In the genomic region with DNA sequence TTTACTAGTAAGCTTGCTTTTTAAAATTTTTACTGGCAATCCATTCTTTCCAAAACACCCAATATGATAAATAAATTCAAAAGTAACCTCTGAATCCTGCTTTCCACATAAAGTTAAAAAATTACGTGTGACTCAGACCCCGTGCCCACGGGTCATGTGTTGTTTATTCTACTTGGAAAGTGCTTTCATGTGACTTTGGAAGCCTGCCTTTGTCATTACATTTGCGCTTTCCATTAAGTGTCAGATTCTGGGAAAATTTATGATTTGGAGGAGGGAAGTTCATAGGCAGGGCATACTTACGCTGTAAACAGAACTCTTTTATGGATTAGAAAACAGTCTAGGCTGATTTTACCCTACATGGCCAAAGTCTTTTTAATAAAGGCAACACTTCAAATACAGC, we compare ENCODE assay signal across 25 mouse cellular contexts.
DNase-seq lines count a peak whose midpoint lies in the region; ATAC-seq and TF ChIP-seq lines count a peak whose summit lies in the region.
"Had no signal": no experiment of that assay in that cellular context is flagged by ENCODE, and none has a peak within 500 bp of the region (broad histone marks: within the 10 kb centered on the region; RNA-seq: fewer than 3 reads in every experiment).

No protein-coding gene starts in this region.

- TF ChIP-seq POLR2A in lung, adult 2 months (IDR thresholded peaks at IDR 0.05; ENCODE audit: borderline replicate concordance, extremely low read depth, low read depth, low read length): no peak

- 0 out of 2 replicates have a peak, but pooled peaks cover 3% of the 10 kb centered on the region for H3K4me1 ChIP-seq in kidney, embryonic 16.5 days (ENCODE audit: insufficient read depth, low read length)
- H3K4me1 ChIP-seq in lung, adult 2 months (ENCODE audit: control insufficient read depth, insufficient read depth, low read length): no peaks in the 10 kb centered on the region
- H3K4me1 ChIP-seq: forebrain, embryonic 10.5 days; heart, embryonic 13.5 days; limb, embryonic 12.5 days had no signal

- H3K4me3 ChIP-seq in kidney, embryonic 16.5 days (ENCODE audit: low read length): no peak overlapping the region
- no peak overlapping the region for H3K4me3 ChIP-seq in lung, adult 2 months (replicated peaks; ENCODE audit: extremely low read depth, low read depth, low read length)
- H3K4me3 ChIP-seq: forebrain, embryonic 10.5 days; heart, adult 2 months; heart, embryonic 13.5 days; limb, embryonic 12.5 days had no signal

- peak; percentile 17 for DNase-seq in kidney, postnatal 10 days
- DNase-seq in lung, postnatal 10 days: peak; percentile 17
- no peak for DNase-seq in lung, adult 2 months
- peak; percentile 8 to 18 for DNase-seq in kidney, postnatal 4 days
- DNase-seq in retina, embryonic 14.5 days (ENCODE audit: low spot score): no peak
- DNase-seq in MN1 (ENCODE audit: low spot score): no peak
- DNase-seq: adrenal gland, postnatal 25 days; cerebellum, adult 8-10 months; cerebellum, postnatal 36 days; gastrocnemius, postnatal 25 days; heart, adult 2 months; heart, postnatal 14 days; layer of hippocampus, postnatal 36 days; liver, postnatal 0 days; right cerebral cortex, adult 18-20 months; right cerebral cortex, postnatal 4 days; thymus, postnatal 25 days had no signal

- no peak for TF ChIP-seq CTCF in lung, adult 2 months (IDR thresholded peaks at IDR 0.05; ENCODE audit: insufficient read depth, low read length)

- no peak; the same call in 1 of the 2 replicates for ATAC-seq in kidney, embryonic 16.5 days (ENCODE audit: low FRiP score, low TSS enrichment)
- ATAC-seq: hindbrain, postnatal 0 days; intestine, embryonic 16.5 days; liver, postnatal 0 days; midbrain, embryonic 16.5 days had no signal

- no peak overlapping the region for H3K27ac ChIP-seq in kidney, embryonic 16.5 days (ENCODE audit: low read length)
- H3K27ac ChIP-seq: forebrain, embryonic 10.5 days; heart, adult 2 months; heart, embryonic 13.5 days; hindbrain, postnatal 0 days; limb, embryonic 12.5 days had no signal

- no peak overlapping the region for H3K9ac ChIP-seq in kidney, embryonic 16.5 days (replicated peaks; ENCODE audit: low read length)
- H3K9ac ChIP-seq: heart, embryonic 13.5 days; limb, embryonic 12.5 days; liver, postnatal 0 days had no signal

- H3K9me3 ChIP-seq in kidney, embryonic 16.5 days (ENCODE audit: low read length): no peaks in the 10 kb centered on the region
- H3K9me3 ChIP-seq: forebrain, embryonic 10.5 days; heart, embryonic 13.5 days; limb, embryonic 12.5 days had no signal

- no peaks in the 10 kb centered on the region for H3K36me3 ChIP-seq in kidney, embryonic 16.5 days (ENCODE audit: insufficient read depth, low read length)
- H3K36me3 ChIP-seq: forebrain, embryonic 10.5 days; heart, embryonic 13.5 days; limb, embryonic 12.5 days had no signal

- no peaks in the 10 kb centered on the region for H3K27me3 ChIP-seq in kidney, embryonic 16.5 days (ENCODE audit: insufficient read depth, low read length)
- H3K27me3 ChIP-seq: heart, embryonic 13.5 days; limb, embryonic 12.5 days had no signal

- 18% methylated on average over 5 of the region's 5 CpGs for WGBS in kidney, embryonic 16.5 days
- 47% methylated on average over 5 of the region's 5 CpGs for WGBS in lung, adult 2 months

- no peak overlapping the region for H3K4me2 ChIP-seq in kidney, embryonic 16.5 days (replicated peaks; ENCODE audit: low read depth, low read length)
- H3K4me2 ChIP-seq: heart, embryonic 13.5 days; limb, embryonic 12.5 days; liver, embryonic 11.5 days had no signal

Comparison
In these comparisons a context has a peak if more than half of its experiments do, and no peak if none do; other contexts are left out.
1. DNase-seq: peak in kidney, postnatal 10 days (single experiment), lung, postnatal 10 days (single experiment) and kidney, postnatal 4 days (2 of 2); none in lung, adult 2 months (single experiment), retina, embryonic 14.5 days (single experiment) and MN1 (single experiment).